Mouse (Mus musculus) ovary, postnatal 36 days (tissue): ENCODE data around the gene Kcnb1.

Experiments used
- DNase-seq: peaks from one replicate; pipeline ENCODE4 v3.0.0; 2022; ENCODE audit warnings: low spot score, mixed read lengths

Kcnb1 gene

GRCm38 (mm10) chr2:167079535-167080257, 110.3 kb downstream of the Kcnb1 start:
- DNase-seq = no peak

- DNase-seq = no peak
These were observed 110.9 kb downstream of the Kcnb1 start for GRCm38 (mm10) chr2:167078931-167079495.

- DNase-seq = no peak
These were observed 111.5 kb downstream of the Kcnb1 start for GRCm38 (mm10) chr2:167078486-167078885.

GRCm38 (mm10) chr2:167077199-167077962, 112.6 kb downstream of the Kcnb1 start:
- DNase-seq = no peak

GRCm38 (mm10) chr2:167076759-167077158, 113.2 kb downstream of the Kcnb1 start:
- no peak for DNase-seq

- no peak for DNase-seq
These were observed 113.6 kb downstream of the Kcnb1 start for GRCm38 (mm10) chr2:167076352-167076751.

- no peak for DNase-seq
These were observed 115.4 kb downstream of the Kcnb1 start for GRCm38 (mm10) chr2:167074587-167074986.

- DNase-seq = peak; percentile 92
These were observed 118.0 kb downstream of the Kcnb1 start for GRCm38 (mm10) chr2:167071641-167072601.

GRCm38 (mm10) chr2:167071266-167071640, 118.7 kb downstream of the Kcnb1 start:
- DNase-seq = no peak

GRCm38 (mm10) chr2:167070341-167070740, 119.6 kb downstream of the Kcnb1 start:
- DNase-seq = no peak

GRCm38 (mm10) chr2:167067575-167067974, 122.4 kb downstream of the Kcnb1 start:
- no peak for DNase-seq

GRCm38 (mm10) chr2:167066528-167067516, 123.1 kb downstream of the Kcnb1 start:
- no peak for DNase-seq

GRCm38 (mm10) chr2:167066031-167066430, 123.9 kb downstream of the Kcnb1 start:
- no peak for DNase-seq

- no peak for DNase-seq
These were observed 125.2 kb downstream of the Kcnb1 start for GRCm38 (mm10) chr2:167064601-167065295.

GRCm38 (mm10) chr2:167063906-167064496, 126.0 kb downstream of the Kcnb1 start:
- DNase-seq = no peak

GRCm38 (mm10) chr2:167062965-167063880, 126.7 kb downstream of the Kcnb1 start, which contains the start of gene Znfx1:
Znfx1 (minus strand) TSS chr2:167063015.
- peak; percentile 98 for DNase-seq

- peak; percentile 96 for DNase-seq
These were observed 127.5 kb downstream of the Kcnb1 start for GRCm38 (mm10) chr2:167062497-167062911.

GRCm38 (mm10) chr2:167061381-167062034, 128.4 kb downstream of the Kcnb1 start:
- no peak for DNase-seq
